10 mouse cellular contexts compared by ENCODE assay signal in the genomic region with DNA sequence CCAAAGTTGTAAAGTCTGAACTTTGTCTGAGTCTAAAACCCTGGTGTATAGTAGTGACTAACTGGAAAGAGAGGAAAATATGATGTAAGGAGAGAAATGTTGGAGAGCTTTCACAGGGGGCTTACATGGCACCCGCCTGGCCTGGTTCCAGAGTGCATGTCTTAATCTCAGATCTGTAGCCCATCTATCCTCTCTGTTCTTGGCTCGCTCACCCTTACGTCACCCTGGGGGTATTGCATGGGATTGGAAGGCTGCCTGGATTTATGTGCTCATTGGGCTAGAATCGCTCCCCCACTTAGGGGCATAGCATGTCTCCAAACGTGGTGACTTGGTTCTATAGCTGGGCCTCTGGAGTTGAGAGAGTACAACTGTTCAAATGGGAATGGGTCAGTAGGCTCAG. TPM values are rescaled to one million over a fixed set of nuclear protein-coding genes. Genes with fewer than 3 reads are reported as not detected.
DNase-seq lines count a peak whose midpoint lies in the region; ATAC-seq and TF ChIP-seq lines count a peak whose summit lies in the region.
"Had no signal": no experiment of that assay in that cellular context is flagged by ENCODE, and none has a peak within 500 bp of the region (broad histone marks: within the 10 kb centered on the region; RNA-seq: fewer than 3 reads in every experiment).

No protein-coding gene starts in this region.

- peaks cover 9% of the 10 kb centered on the region; the same call in 1 of the 2 replicates for H3K4me1 ChIP-seq in lung, embryonic 15.5 days
- no peaks in the 10 kb centered on the region for H3K4me1 ChIP-seq in intestine, embryonic 15.5 days (replicated peaks)

- H3K27me3 ChIP-seq in lung, embryonic 15.5 days = no peaks in the 10 kb centered on the region
- no peaks in the 10 kb centered on the region for H3K27me3 ChIP-seq in intestine, embryonic 15.5 days (replicated peaks)

- H3K9ac ChIP-seq in lung, embryonic 15.5 days = no peak overlapping the region
- H3K9ac ChIP-seq in intestine, embryonic 15.5 days = no peak overlapping the region

- no peak overlapping the region for H3K27ac ChIP-seq in gastrocnemius, adult 2 months
- no peak overlapping the region for H3K27ac ChIP-seq in lung, embryonic 15.5 days
- H3K27ac ChIP-seq in intestine, embryonic 15.5 days = no peak overlapping the region

- TF ChIP-seq CTCF in gastrocnemius, adult 2 months (IDR thresholded peaks at IDR 0.05) = no peak

- peak; percentile 24 for DNase-seq in gastrocnemius, adult 2 months
- no peak for DNase-seq in gastrocnemius, adult 8-10 months (ENCODE audit: low spot score in 2 of 2)
- peak; percentile 11 for DNase-seq in ovary, postnatal 36 days (ENCODE audit: low spot score)
- DNase-seq in ovary, postnatal 10 days (ENCODE audit: low spot score) = no peak
- DNase-seq in urinary bladder, postnatal 14 days (ENCODE audit: low spot score) = no peak
- no peak for DNase-seq in thymus, postnatal 10 days (ENCODE audit: low spot score in 2 of 2)

- 68% methylated on average over 5 of the region's 5 CpGs for WGBS in lung, embryonic 15.5 days
- 87% methylated on average over 5 of the region's 5 CpGs for WGBS in intestine, embryonic 15.5 days

- intact Hi-C loops in gastrocnemius, adult 2 months (cut with DNase I) = no loop called here

- no peak overlapping the region for H3K4me3 ChIP-seq in gastrocnemius, adult 2 months
- H3K4me3 ChIP-seq in lung, embryonic 15.5 days = no peak overlapping the region
- H3K4me3 ChIP-seq in intestine, embryonic 15.5 days (replicated peaks) = no peak overlapping the region
- H3K4me3 ChIP-seq: erythroblast, embryonic 14.5 days had no signal

- peak; percentile 55; the same call in 1 of the 2 replicates for ATAC-seq in lung, embryonic 15.5 days (ENCODE audit: borderline replicate concordance, extremely low read depth, low FRiP score, low TSS enrichment)
- ATAC-seq in intestine, embryonic 15.5 days = no peak

- no peaks in the 10 kb centered on the region for H3K9me3 ChIP-seq in lung, embryonic 15.5 days
- H3K9me3 ChIP-seq in intestine, embryonic 15.5 days = no peaks in the 10 kb centered on the region

- H3K4me2 ChIP-seq in lung, embryonic 15.5 days = no peak overlapping the region
- H3K4me2 ChIP-seq in intestine, embryonic 15.5 days (replicated peaks) = no peak overlapping the region

- no peaks in the 10 kb centered on the region for H3K36me3 ChIP-seq in lung, embryonic 15.5 days
- H3K36me3 ChIP-seq in intestine, embryonic 15.5 days = no peaks in the 10 kb centered on the region

RNA-seq across cellular contexts. Expression of a gene that starts 26.6 kb away (rescaled TPM):
- total RNA-seq in gastrocnemius, adult 2 months (2021) = 1 to 10 TPM; 2.9 to 3.8 TPM
- 1 to 10 TPM in 3 of 4 experiments, under 1 TPM in 1; 0.86 to 2.9 (median 2.3) TPM for total RNA-seq in gastrocnemius, adult 8-10 months (2022)
- 1.4 and 2.0 TPM in 2 replicates for polyA plus RNA-seq in lung, embryonic 15.5 days (2015; fragmentation: Nextera tagmentation; extraction: Ambion mirVana)
- polyA plus RNA-seq in intestine, embryonic 15.5 days (2015; fragmentation: Nextera tagmentation; extraction: Ambion mirVana) = 2.6 and 2.8 TPM in 2 replicates
- total RNA-seq: liver, adult 2 months had no signal
- polyA plus RNA-seq: erythroblast, embryonic 14.5 days; liver, adult 2 months had no signal

Comparison
In these comparisons a context has a peak if more than half of its experiments do, and no peak if none do; other contexts are left out.
1. DNase-seq: peak in gastrocnemius, adult 2 months (single experiment) and ovary, postnatal 36 days (single experiment); none in gastrocnemius, adult 8-10 months (0 of 2), ovary, postnatal 10 days (single experiment), urinary bladder, postnatal 14 days (single experiment) and thymus, postnatal 10 days (0 of 2).